Mouse (Mus musculus) right cerebral cortex, postnatal 14 days (tissue): Measurements from ENCODE around the gene Cela3b.

Source experiments
- DNase-seq: peaks from one replicate; pipeline ENCODE4 v3.0.0; 2022

Cela3b gene

GRCm38 (mm10) chr4:137371596-137372523 is 58.5 kb downstream of the Cela3b start:
- DNase-seq = no peak
